Mouse (Mus musculus): ENCODE measurements at regions not wholly inside any gene's neighbourhood (a gene's known extent, or its start where the extent isn't known, plus 50 kb on each side); places are given as distances from the start of the nearest gene placed in this dataset.

GRCm38 (mm10) chr17:62510184-62510583 is 370.9 kb downstream of the Efna5 start:
- no peak for TF ChIP-seq CTCF (IDR thresholded peaks at IDR 0.05; ENCODE audit: low read depth)
- TF ChIP-seq EP300 (IDR thresholded peaks at IDR 0.05; ENCODE audit: low read depth): no peak

Data from liver, postnatal 0 days (tissue).